Mouse (Mus musculus) cerebellum, postnatal 4 days (tissue): ENCODE results near the gene Usp39.

ENCODE experiments used
- DNase-seq, 2 experiments: peaks; one replicate each; pipeline ENCODE4 v3.0.0; 2022; ENCODE audit warnings: low spot score in 2 of 2, mixed read lengths in 1 of 2

Gene Usp39

DNA sequence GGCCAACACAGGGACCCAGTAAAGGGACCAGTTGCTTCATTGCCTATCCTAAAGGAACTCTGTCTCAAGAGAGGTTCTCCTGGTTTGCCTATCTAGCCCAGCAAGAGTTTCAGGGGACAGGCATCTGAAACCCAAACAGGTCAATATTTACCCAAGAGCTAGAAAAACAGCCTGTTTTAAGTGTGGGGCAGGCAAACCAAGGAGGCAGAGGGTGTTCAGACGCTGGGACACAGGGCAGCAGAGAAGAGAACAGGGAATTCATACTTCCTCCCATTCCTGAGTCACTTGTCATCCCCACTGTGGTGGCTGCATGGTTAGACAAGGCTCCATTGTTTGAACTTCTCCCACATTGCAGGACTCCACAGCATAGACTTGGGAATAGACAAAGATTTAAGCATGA, 26.6 kb upstream of the Usp39 start:
- no peak for DNase-seq

- no peak for DNase-seq
Measured at GRCm38 (mm10) chr6:72371147-72371546, 26.2 kb upstream of the Usp39 start.

DNA sequence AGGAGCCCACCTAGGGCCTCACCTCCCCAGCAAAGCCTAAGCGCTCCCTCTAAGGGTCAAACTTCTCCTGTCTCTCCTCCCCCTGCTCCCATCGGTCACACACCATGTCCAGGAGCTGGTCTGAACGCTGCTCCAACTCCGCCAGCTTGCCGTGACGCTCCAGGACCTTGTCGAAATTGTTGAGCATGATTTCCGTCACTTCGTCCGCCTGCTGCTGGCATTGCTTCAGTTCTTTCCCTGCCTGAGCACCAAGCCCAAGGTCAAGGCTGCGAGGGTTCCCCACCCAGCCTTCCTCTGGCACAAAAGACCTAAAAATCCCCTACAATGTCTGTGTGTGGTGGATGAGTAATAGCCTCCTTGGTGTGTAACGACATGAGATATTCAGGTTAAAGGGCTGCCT, 25.1 kb upstream of the Usp39 start:
- DNase-seq: no peak

- no peak for DNase-seq
Measured at GRCm38 (mm10) chr6:72369557-72369956, 24.6 kb upstream of the Usp39 start.

- DNase-seq: no peak
Measured at GRCm38 (mm10) chr6:72367460-72367974, 22.5 kb upstream of the Usp39 start.

- DNase-seq: no peak
Measured at GRCm38 (mm10) chr6:72366844-72367443, 22.0 kb upstream of the Usp39 start, which contains the start of gene Rnf181. Gene Rnf181 (minus strand): TSS chr6:72366956.

DNA sequence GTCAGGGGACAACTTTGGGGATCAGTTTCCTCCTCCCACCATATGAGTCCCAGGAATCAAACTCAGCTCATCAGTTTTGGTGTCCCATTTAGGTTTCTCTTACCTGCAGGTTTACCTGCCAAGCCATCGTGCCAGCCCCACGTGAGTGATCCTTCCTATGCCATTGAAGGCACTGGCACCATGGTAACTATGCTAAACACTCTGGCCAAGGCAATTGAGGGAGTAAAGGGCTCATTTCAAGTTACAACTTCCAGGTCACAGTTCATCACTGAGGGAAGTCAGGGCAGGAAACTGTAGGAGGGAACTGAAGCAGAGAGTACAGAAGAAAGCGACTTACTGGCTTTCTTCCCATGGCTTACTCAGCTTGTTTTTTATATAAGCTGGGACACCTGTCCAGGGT, 21.3 kb upstream of the Usp39 start:
- DNase-seq: no peak

DNA sequence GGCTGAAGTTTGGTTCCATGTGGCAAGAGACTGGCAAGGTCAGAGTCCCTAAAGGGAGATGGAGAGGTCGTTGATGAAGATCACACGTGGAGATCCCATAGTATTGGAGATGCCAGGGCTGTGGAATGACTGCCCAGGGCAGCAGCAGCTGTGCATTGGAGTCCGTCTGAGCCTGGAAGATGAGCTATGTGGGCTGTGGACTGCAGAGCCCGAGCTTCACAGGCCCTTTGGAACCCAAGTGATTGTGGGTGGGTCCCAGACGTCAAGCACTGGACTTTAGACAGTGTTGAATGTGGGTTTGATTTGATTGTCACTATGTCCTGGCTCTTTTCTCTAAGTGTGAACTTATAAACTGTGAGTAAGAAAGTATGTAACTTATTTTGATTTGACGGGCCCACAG, 20.0 kb upstream of the Usp39 start:
- DNase-seq: no peak

DNA sequence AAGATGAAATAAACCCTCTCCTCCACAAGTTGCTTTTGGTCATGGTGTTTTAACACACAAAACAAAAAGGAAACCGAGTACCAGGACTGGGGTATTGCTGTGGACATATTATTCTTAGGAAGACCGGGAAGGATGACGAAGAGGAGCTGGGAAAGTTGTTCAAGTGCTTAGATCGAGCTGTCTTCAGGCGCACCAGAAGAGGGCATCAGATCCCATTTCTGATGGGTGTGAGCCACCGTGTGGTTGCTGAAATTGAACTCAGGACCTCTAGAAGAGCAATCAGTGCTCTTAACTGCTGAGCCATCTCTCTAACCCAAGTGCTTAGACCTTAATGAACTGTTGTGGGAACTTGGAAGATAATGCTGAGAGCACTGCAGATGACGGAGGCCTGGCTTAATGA, 19.0 kb upstream of the Usp39 start:
- DNase-seq: no peak

GRCm38 (mm10) chr6:72362132-72363028, 17.4 kb upstream of the Usp39 start:
- DNase-seq: peak; percentile 82 to 94

DNA sequence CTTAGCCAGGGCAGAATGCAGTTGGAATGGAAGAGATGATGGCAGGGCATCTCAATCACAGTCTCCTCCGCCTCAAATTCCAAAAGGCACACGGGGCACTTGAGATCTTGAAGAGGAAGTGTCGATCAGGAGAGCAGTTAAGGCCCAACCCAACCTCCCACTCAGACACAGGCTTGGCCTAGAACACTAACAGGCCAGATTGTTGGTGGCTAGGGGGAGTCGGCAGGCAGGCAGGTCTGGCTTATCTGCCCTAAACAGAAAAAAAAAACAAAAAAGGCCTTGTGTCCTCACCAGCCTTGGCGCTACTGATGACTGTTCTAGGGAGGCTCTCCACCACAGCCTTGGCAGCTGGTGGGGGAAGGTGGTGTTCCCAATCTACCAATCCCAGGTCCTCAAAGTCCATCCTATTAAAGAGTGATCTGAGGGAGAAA, 16.2 kb upstream of the Usp39 start:
- DNase-seq: no peak

GRCm38 (mm10) chr6:72360599-72360935, 15.6 kb upstream of the Usp39 start:
- no peak for DNase-seq

- no peak for DNase-seq
Measured at GRCm38 (mm10) chr6:72359891-72360598, 15.1 kb upstream of the Usp39 start.

DNA sequence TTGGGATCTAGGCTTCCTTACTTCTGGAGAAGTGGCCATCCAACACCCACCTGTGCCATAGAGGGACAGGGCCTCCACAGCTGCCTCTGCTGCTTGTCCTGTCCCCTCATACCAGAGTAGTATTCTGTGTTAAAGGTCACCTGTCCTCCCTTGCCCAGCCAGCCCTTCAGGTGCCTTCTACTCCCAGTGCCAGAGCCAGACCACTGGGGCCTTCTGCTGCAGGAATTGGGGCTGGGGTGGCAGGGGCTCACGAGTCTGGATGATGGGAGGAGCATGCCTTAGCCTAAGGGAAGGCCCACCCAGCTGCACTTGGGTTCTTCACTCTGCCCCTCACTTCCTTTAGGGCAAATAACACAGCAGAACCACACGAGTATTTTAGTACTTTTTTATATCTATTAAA, 14.4 kb upstream of the Usp39 start:
- no peak for DNase-seq

GRCm38 (mm10) chr6:72358086-72358764, 13.2 kb upstream of the Usp39 start:
- no peak for DNase-seq

DNA sequence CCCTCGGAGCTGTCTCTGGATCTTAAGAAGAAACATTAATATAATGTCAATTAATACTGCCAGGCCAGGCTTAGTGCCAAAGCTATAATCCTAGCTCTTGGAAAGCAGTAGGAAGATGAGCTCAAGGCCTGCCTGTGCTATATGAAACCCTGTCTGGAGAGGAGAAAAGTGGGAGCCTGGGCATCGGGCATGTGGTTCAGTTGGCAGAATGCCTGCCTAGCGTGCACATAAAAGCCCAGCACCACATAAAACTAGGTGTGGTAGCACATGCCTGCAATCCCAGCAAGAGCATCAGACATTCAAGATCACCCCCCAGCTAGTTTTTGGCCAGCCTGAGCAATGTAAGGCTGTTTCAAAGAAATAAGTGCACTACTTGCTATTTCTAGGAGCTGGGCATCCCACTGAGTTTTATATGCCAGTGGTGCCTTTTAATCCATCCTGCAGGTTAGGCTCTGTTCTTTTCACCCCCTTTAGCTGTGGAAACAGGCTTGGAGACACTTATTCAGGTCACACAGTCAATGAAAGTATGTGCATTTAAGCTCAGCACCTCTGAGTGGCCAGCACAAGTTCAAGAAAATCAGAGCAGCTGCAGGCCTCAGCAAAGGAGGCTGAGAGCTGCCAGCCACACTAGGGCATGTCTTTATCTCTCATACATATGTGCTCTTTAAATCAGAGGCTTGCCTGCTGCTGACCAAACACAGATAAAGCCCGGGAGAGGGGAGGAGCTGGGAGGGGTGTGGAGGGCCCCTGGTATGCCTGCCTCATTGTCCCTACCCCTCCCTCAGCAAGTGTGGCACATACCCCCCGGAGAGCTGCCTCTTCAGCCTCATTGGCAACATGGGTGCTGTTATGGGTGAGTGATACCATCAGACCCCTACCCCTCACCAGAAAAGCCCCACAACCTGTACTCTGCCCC, 12.4 kb upstream of the Usp39 start:
- no peak for DNase-seq

DNA sequence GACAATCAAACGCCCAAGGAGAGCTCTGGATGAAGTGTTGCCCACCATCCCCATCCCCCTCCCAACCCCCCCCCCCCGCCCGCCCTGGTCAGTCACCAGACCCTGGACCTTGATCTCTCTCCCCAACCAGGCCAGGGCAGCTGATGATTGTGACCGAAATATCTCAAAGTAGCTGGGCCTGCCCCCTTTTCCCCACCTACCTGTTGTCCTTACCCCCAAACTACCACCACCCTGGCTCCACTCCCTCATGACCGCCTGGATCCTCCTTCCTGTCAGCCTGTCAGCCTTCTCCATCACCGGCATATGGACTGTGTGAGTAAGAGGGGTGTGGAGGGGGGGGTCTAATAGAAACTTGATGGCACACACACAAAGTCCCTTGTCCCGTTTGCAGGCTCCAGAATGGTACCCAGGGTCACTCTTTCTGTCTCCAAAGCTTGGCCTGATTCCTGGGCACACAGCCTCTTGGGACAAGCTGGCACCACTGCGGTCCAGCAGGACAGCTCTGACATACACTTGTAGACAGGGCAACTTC, 11.1 kb upstream of the Usp39 start:
- DNase-seq: no peak

DNA sequence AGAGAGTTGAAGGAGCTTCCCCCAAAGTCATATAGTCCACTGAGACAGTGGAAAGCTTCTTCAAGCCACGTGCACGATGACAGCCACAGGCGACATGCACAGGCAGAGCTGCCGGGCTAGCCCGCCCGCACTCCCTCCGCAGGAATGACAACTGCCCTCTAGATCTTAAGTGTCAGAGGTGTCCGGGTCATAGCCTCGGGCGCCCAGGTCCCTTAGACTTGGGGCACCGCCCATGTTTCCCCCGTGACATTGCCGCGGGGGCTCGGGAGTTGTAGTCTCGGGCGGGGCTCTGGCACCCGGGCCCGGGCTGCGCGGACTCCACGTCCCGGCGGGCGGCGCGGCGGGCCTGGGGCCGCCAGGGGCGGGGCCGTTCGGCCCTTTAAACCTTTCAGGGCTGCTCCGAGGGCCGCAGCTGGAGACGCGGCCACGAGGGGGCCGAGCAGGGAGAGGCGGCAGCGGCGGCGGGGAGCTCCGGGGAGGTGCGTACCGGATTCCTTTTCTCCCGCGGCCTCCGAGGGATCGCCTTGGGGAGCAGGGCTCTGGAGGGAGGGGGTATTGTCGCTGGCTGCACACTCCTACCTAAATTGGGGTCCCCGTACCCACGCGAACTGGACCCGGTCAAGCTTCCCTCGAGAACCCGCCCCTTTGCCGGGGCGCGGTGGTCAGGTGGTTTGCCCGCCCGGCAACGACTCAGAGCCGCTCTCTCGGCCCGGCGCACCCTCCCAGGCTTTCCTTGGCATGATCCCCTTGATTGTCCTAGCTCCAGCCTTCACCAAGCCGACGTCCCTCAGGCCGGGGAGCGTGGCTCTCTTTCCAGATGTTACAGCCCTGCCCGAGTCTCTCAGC, 10.3 kb upstream of the Usp39 start, which contains the start of gene Tmem150a:
TSS of gene Tmem150a (plus strand) at position 382 of the 846 bp plus-strand sequence.
- DNase-seq: peak; percentile 62 to 70

GRCm38 (mm10) chr6:72354025-72354424, 9.0 kb upstream of the Usp39 start:
- no peak for DNase-seq
